Mouse (Mus musculus) urinary bladder, adult 2 months (tissue): ENCODE results near the gene Apbb1ip. TPM values are rescaled to one million over a fixed set of nuclear protein-coding genes. Genes with fewer than 3 reads are reported as not detected.

Experiments used
- polyA plus RNA-seq: library from polyadenylated mRNA; depleted of rRNA; stranded (reverse); fragments of >200 nt; gene quantifications from 2 replicates; pipeline ENCODE4 v1.2.3, GENCODE M21; 2012; rRNA removed

The Apbb1ip gene
- polyA plus RNA-seq, 1 experiment, result 3.6 TPM

Other genes starting within 250 kb of the Apbb1ip start
- not detected in 2 replicates for gene Gad2, start 151.9 kb upstream of the Apbb1ip start, polyA plus RNA-seq
- gene Pdss1, start 121.4 kb downstream of the Apbb1ip start, polyA plus RNA-seq, result 5.0 and 6.2 TPM in 2 replicates